Mouse (Mus musculus) inflammation-experienced regulatory T-cells (primary cell): Measurements from ENCODE around the gene Lrit3. TPM values are rescaled to one million over a fixed set of nuclear protein-coding genes. Genes with fewer than 3 reads are reported as not detected.

Experiments used
- polyA plus RNA-seq, 2 experiments: library from polyadenylated mRNA; unstranded; fragments of 100-300 nt; shearing (Covaris generic); gene quantifications; one replicate each; pipeline ENCODE4 v1.2.1; 2017

The Lrit3 gene
- not detected for polyA plus RNA-seq

GRCm38 (mm10) chr3:129803765-129804164 is at the start of gene Lrit3:
Gene Lrit3, minus strand, starts transcription at chr3:129804030.

DNA sequence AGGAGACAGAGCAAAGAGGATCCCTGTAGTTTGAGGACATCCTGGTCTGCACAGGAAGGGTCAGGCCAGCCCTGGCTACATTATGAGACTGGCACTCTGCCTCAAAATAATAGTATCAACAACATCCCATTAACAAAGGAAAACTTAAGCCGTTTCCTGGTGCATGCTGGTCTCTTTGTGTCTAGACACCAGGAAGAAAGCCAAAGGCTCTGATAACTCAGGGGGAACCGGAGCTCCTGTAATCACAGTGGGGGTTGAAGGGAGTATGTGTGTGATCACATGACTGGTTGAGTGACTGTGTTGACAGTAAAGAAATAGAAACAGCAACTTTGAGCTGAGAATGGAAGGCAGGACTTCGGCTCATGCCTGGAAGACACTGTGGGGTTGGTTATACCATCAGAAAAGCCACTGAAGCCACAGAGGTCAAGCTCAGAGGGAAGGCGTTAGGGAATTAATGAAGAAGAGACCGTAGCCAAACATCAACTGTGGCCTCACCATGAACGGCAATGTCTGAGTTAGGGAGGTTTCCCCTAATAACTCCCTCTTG is 31.6 kb upstream of the Lrit3 start, which contains the start of gene Cfi:
Gene Cfi, plus strand, starts transcription at position 497 of the 547 bp plus-strand sequence.

GRCm38 (mm10) chr3:129831035-129831568 is 27.3 kb upstream of the Lrit3 start, which contains the start of gene Gar1:
Gene Gar1, minus strand, starts transcription at chr3:129831396.

DNA sequence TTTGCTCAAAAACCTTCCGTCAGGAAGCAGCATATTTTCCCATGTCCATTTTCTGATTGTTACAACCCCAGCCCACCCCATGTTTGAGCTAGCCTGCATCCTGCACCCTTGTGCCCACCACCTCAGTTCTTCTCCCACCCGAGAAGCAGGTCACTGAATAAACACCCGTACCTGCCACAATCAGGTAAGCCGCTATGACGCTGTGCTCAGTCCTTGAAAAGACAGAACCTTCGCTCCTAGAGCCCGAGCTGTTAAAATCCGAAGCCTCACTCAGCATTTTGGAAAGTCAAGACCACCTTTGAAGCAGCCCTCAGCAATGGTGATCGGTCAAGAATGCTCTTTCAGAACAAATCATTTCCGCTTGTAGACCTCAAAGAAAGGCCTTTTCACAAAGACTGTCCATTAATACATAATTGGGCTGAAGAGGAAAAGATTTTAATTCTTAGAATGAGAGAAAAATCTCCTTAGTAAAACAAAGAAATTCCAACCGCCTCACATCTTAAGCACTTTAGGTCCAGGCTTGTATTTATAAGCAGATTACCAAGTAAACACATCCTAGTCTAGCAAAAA is 18.5 kb upstream of the Lrit3 start, which contains the start of gene Rrh:
Gene Rrh, minus strand, starts transcription at position 382 of the 570 bp plus-strand sequence.

GRCm38 (mm10) chr3:129754650-129755604 is 48.9 kb downstream of the Lrit3 start, which contains the start of gene Egf:
Gene Egf, minus strand, starts transcription at chr3:129755316.

Other genes with a start within 250 kb of the Lrit3 start
- 1 to 10 TPM; 2.2 to 7.5 TPM for gene Egf, start 48.7 kb downstream of the Lrit3 start, polyA plus RNA-seq
- under 1 TPM in 1 of 2 experiments, not detected in 1; 0.10 TPM for gene Rrh, start 18.6 kb upstream of the Lrit3 start, polyA plus RNA-seq
- gene Gar1, start 27.4 kb upstream of the Lrit3 start, polyA plus RNA-seq, result 100 to 1,000 TPM; 104 to 118 TPM
- gene Cfi, start 31.9 kb upstream of the Lrit3 start, polyA plus RNA-seq, result 1 to 10 TPM in 1 of 2 experiments, not detected in 1; 1.0 TPM
- gene Pla2g12a, start 74.6 kb upstream of the Lrit3 start, polyA plus RNA-seq, result 10 to 100 TPM; 15.8 to 20.6 TPM
- gene Casp6, start 97.4 kb upstream of the Lrit3 start, polyA plus RNA-seq, result 10 to 100 TPM; 59.1 to 62.6 TPM
- gene Mcub, start 166.2 kb upstream of the Lrit3 start, polyA plus RNA-seq, result 10 to 100 TPM; 27.9 to 38.0 TPM